Comparison of ENCODE assay signal across 8 mouse cellular contexts in the genomic region with DNA sequence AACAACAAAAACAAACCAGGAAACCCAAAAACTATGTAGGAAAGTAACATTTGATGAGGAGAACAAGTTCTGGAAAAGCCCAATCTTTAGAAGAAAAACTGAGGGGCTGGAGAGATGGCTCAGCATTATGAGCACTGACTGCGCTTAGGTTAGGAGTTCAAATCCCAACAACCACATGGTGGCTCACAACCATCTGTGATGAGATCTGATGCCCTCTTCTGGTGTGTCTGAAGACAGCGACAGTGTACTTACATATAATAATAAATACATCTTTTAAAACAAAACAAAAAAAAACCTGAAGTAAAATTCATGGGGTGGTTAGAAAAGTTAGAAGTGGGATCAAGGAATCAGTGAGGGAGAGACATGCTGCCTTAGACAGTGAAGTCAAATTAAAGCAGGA. TPM values are rescaled to one million over a fixed set of nuclear protein-coding genes. Genes with fewer than 3 reads are reported as not detected.
DNase-seq lines count a peak whose midpoint lies in the region; ATAC-seq and TF ChIP-seq lines count a peak whose summit lies in the region.

No protein-coding gene starts in this region.

- H3K4me3 ChIP-seq in kidney, postnatal 0 days (replicated peaks; ENCODE audit: low read depth, low read length), result peak overlapping the region; percentile 99
- H3K4me3 ChIP-seq in embryonic facial prominence, embryonic 13.5 days, result peak overlapping the region; percentile 99
- peak overlapping the region; percentile 93; the same call in 1 of the 2 replicates for H3K4me3 ChIP-seq in intestine, embryonic 15.5 days (replicated peaks)
- H3K4me3 ChIP-seq in myocyte, result peak overlapping the region; percentile 90

- WGBS in kidney, postnatal 0 days, result 74% methylated on average over 2 of the region's 2 CpGs
- 75% methylated on average over 2 of the region's 2 CpGs for WGBS in embryonic facial prominence, embryonic 13.5 days
- WGBS in intestine, embryonic 15.5 days, result 67% methylated on average over 2 of the region's 2 CpGs

- H3K27ac ChIP-seq in kidney, postnatal 0 days, result peak overlapping the region; percentile 95
- peak overlapping the region; percentile 96 for H3K27ac ChIP-seq in embryonic facial prominence, embryonic 13.5 days
- H3K27ac ChIP-seq in intestine, embryonic 15.5 days, result peak overlapping the region; percentile 94

- no peak for DNase-seq in kidney, postnatal 0 days (ENCODE audit: low spot score)
- no peak for DNase-seq in kidney, postnatal 4 days
- no peak for DNase-seq in frontal cortex, postnatal 10 days (ENCODE audit: low spot score in 2 of 2)
- no peak for DNase-seq in spleen, postnatal 10 days (ENCODE audit: low spot score in 2 of 2)

- no peak for TF ChIP-seq POLR2A in myocyte (IDR thresholded peaks at IDR 0.05; ENCODE audit: insufficient read length, low read depth)

- H3K4me1 ChIP-seq in kidney, postnatal 0 days (replicated peaks; ENCODE audit: insufficient read depth, low read length), result no peaks in the 10 kb centered on the region; the same call in 1 of the 2 replicates
- peaks cover 13% of the 10 kb centered on the region for H3K4me1 ChIP-seq in embryonic facial prominence, embryonic 13.5 days
- 0 out of 2 replicates have a peak, but pooled peaks cover 7% of the 10 kb centered on the region for H3K4me1 ChIP-seq in intestine, embryonic 15.5 days (replicated peaks)

- H3K79me2 ChIP-seq in myocyte (ENCODE audit: control insufficient read depth, insufficient read depth), result peaks cover 40% of the 10 kb centered on the region

- H3K27me3 ChIP-seq in kidney, postnatal 0 days (ENCODE audit: insufficient read depth, low read length), result no peaks in the 10 kb centered on the region
- H3K27me3 ChIP-seq in embryonic facial prominence, embryonic 13.5 days, result no peaks in the 10 kb centered on the region
- H3K27me3 ChIP-seq in intestine, embryonic 15.5 days (replicated peaks), result no peaks in the 10 kb centered on the region
- no peaks in the 10 kb centered on the region for H3K27me3 ChIP-seq in myocyte (ENCODE audit: control insufficient read depth, insufficient read depth, insufficient read length)

- peak overlapping the region; percentile 64 for H3ac ChIP-seq in myocyte (ENCODE audit: control insufficient read depth, insufficient read length)

- peak overlapping the region; percentile 74 for H3K4me2 ChIP-seq in kidney, postnatal 0 days (ENCODE audit: low read length)
- peak overlapping the region; percentile 79 for H3K4me2 ChIP-seq in embryonic facial prominence, embryonic 13.5 days
- H3K4me2 ChIP-seq in intestine, embryonic 15.5 days (replicated peaks), result peak overlapping the region; percentile 72
- peak overlapping the region; percentile 82 for H3K4me2 ChIP-seq in myocyte (ENCODE audit: low read depth)

- ATAC-seq in kidney, postnatal 0 days (replicated peaks; ENCODE audit: low FRiP score, low read depth), result no peak
- no peak for ATAC-seq in embryonic facial prominence, embryonic 13.5 days (ENCODE audit: insufficient number of reproducible peaks, insufficient read depth, low FRiP score, low TSS enrichment, low read depth)
- no peak for ATAC-seq in intestine, embryonic 15.5 days
- no peak for ATAC-seq in cerebellum, adult (ENCODE audit: insufficient number of reproducible peaks, low FRiP score, low TSS enrichment)

- TF ChIP-seq CTCF in kidney, postnatal 0 days (IDR thresholded peaks at IDR 0.05; ENCODE audit: low read depth), result no peak

- no peaks in the 10 kb centered on the region for H3K9me3 ChIP-seq in kidney, postnatal 0 days (replicated peaks; ENCODE audit: low read length)
- no peaks in the 10 kb centered on the region for H3K9me3 ChIP-seq in embryonic facial prominence, embryonic 13.5 days
- H3K9me3 ChIP-seq in intestine, embryonic 15.5 days, result no peaks in the 10 kb centered on the region

- 0 out of 2 replicates have a peak, but pooled peaks cover 3% of the 10 kb centered on the region for H3K36me3 ChIP-seq in kidney, postnatal 0 days (ENCODE audit: insufficient read depth, low read length)
- peaks cover 12% of the 10 kb centered on the region; the same call in 1 of the 2 replicates for H3K36me3 ChIP-seq in embryonic facial prominence, embryonic 13.5 days
- no peaks in the 10 kb centered on the region for H3K36me3 ChIP-seq in intestine, embryonic 15.5 days
- no peaks in the 10 kb centered on the region for H3K36me3 ChIP-seq in myocyte (ENCODE audit: control insufficient read depth, insufficient read depth)

- H3K9ac ChIP-seq in kidney, postnatal 0 days (ENCODE audit: low read depth, low read length), result no peak overlapping the region
- H3K9ac ChIP-seq in embryonic facial prominence, embryonic 13.5 days, result 0 out of 2 replicates have a peak overlapping the region, but pooled peaks have one; percentile 99
- H3K9ac ChIP-seq in intestine, embryonic 15.5 days, result no peak overlapping the region

TF ChIP-seq in myocyte, 11 proteins besides CTCF, POLR2A, EP300 and RAD21:
- TF ChIP-seq REST (IDR thresholded peaks at IDR 0.05; ENCODE audit: insufficient read depth, insufficient read length) (no peak), MYOD1 (IDR thresholded peaks at IDR 0.05; ENCODE audit: control insufficient read depth in 1 of 3, insufficient read length in 2 of 3, low read depth in 2 of 3) (no peak), TCF12 (IDR thresholded peaks at IDR 0.05; ENCODE audit: insufficient read depth, poor library complexity, severe bottlenecking) (no peak), TCF3 (IDR thresholded peaks at IDR 0.05; ENCODE audit: insufficient read length, low read depth) (no peak), SRF (IDR thresholded peaks at IDR 0.05; ENCODE audit: control insufficient read depth, insufficient read length, low read depth) (no peak), E2F4 (IDR thresholded peaks at IDR 0.05; ENCODE audit: insufficient read depth) (no peak), MYOG (IDR thresholded peaks at IDR 0.05; ENCODE audit: control insufficient read depth in 1 of 3, insufficient read depth in 1 of 3, insufficient read length in 2 of 3, low read depth in 2 of 3) (no peak), USF1 (IDR thresholded peaks at IDR 0.05; ENCODE audit: low read depth) (no peak)

RNA-seq across cellular contexts. Expression of a gene that starts 1.0 kb away (rescaled TPM):
- polyA plus RNA-seq in kidney, postnatal 0 days (2015; fragmentation: Nextera tagmentation; extraction: Ambion mirVana), result 1,237 and 1,429 TPM in 2 replicates
- 678 and 698 TPM in 2 replicates for polyA plus RNA-seq in embryonic facial prominence, embryonic 13.5 days (2015; fragmentation: Nextera tagmentation; extraction: Ambion mirVana)
- 920 and 926 TPM in 2 replicates for polyA plus RNA-seq in intestine, embryonic 15.5 days (2015; fragmentation: Nextera tagmentation; extraction: Ambion mirVana)
- polyA plus RNA-seq in myocyte (2012; fragmentation: generic; extraction: Trizol), result 773 TPM

RNA-seq across cellular contexts. Expression of a gene that starts 40.4 kb away (rescaled TPM):
- 6.6 and 9.5 TPM in 2 replicates for polyA plus RNA-seq in kidney, postnatal 0 days (2015; fragmentation: Nextera tagmentation; extraction: Ambion mirVana)
- 18.1 and 22.8 TPM in 2 replicates for polyA plus RNA-seq in embryonic facial prominence, embryonic 13.5 days (2015; fragmentation: Nextera tagmentation; extraction: Ambion mirVana)
- polyA plus RNA-seq in intestine, embryonic 15.5 days (2015; fragmentation: Nextera tagmentation; extraction: Ambion mirVana), result 11.5 and 13.1 TPM in 2 replicates
- 4.5 TPM for polyA plus RNA-seq in myocyte (2012; fragmentation: generic; extraction: Trizol)

RNA-seq across cellular contexts. Expression of a gene that starts 43.9 kb away (rescaled TPM):
- 18.6 and 22.1 TPM in 2 replicates for polyA plus RNA-seq in kidney, postnatal 0 days (2015; fragmentation: Nextera tagmentation; extraction: Ambion mirVana)
- polyA plus RNA-seq in embryonic facial prominence, embryonic 13.5 days (2015; fragmentation: Nextera tagmentation; extraction: Ambion mirVana), result 26.4 and 30.0 TPM in 2 replicates
- polyA plus RNA-seq in intestine, embryonic 15.5 days (2015; fragmentation: Nextera tagmentation; extraction: Ambion mirVana), result 24.2 and 24.6 TPM in 2 replicates
- 13.3 TPM for polyA plus RNA-seq in myocyte (2012; fragmentation: generic; extraction: Trizol)

RNA-seq across cellular contexts. Expression of a gene that starts 58.7 kb away (rescaled TPM):
- polyA plus RNA-seq in kidney, postnatal 0 days (2015; fragmentation: Nextera tagmentation; extraction: Ambion mirVana), result 0.26 TPM in 1 of 2 replicates, not detected in the other
- 0.27 TPM in 1 of 2 replicates, not detected in the other for polyA plus RNA-seq in embryonic facial prominence, embryonic 13.5 days (2015; fragmentation: Nextera tagmentation; extraction: Ambion mirVana)
- 0.76 and 1.0 TPM in 2 replicates for polyA plus RNA-seq in intestine, embryonic 15.5 days (2015; fragmentation: Nextera tagmentation; extraction: Ambion mirVana)
- 0.06 TPM for polyA plus RNA-seq in myocyte (2012; fragmentation: generic; extraction: Trizol)
